ENCODE assay signal across 11 mouse cellular contexts in genomic region chr7:135271011-135271410, GRCm38 (mm10). TPM values are rescaled to one million over a fixed set of nuclear protein-coding genes. Genes with fewer than 3 reads are reported as not detected.
"Had no signal": no experiment of that assay in that cellular context is flagged by ENCODE, and none has a peak within 500 bp of the region (broad histone marks: within the 10 kb centered on the region; RNA-seq: fewer than 3 reads in every experiment).

No protein-coding gene starts in this region.

- DNase-seq: lung, adult 2 months; lung, postnatal 14 days; lung, postnatal 36 days; right cerebral cortex, postnatal 14 days; thymus, adult 2 months; thymus, postnatal 25 days; thymus, postnatal 4 days had no signal

RNA-seq across cellular contexts. Expression of gene Nps, which starts 12.5 kb away (rescaled TPM):
- total RNA-seq: megakaryocyte progenitor cell, adult 5-6 weeks; midbrain, postnatal 0 days; monocyte, adult 5-6 weeks; neutrophil, adult 5-6 weeks had no signal
